Mouse (Mus musculus) hindbrain, postnatal 0 days (tissue): ENCODE data around the gene Thrb. TPM values are rescaled to one million over a fixed set of nuclear protein-coding genes. Genes with fewer than 3 reads are reported as not detected.

Experiments
- ATAC-seq: fragments of 200-750 bp; cut with Nextera tagmentation; 2 replicates; pipeline ENCODE4 v1.8.0; 2017; ENCODE audit warnings: mild to moderate bottlenecking, moderate TSS enrichment, moderate library complexity
- DNase-seq: peaks from one replicate; pipeline ENCODE4 v3.0.0-alpha.2; 2015; ENCODE audit warnings: low spot score
- H3K27ac ChIP-seq: fragments of 300-500 bp; sonication (generic); 2 replicates; pipeline ENCODE4 v1.5.1; 2014; ENCODE audit warnings: mild to moderate bottlenecking
- H3K27me3 ChIP-seq: fragments of 300-500 bp; sonication (generic); 2 replicates; pipeline ENCODE4 v1.6.1; 2014; ENCODE audit warnings: low read length, mixed read lengths; ENCODE audit not compliant: insufficient read depth
- H3K36me3 ChIP-seq: fragments of 300-500 bp; sonication (generic); 2 replicates; pipeline ENCODE4 v1.6.1; 2014; ENCODE audit warnings: low read length, mixed read lengths; ENCODE audit not compliant: insufficient read depth
- H3K4me1 ChIP-seq: fragments of 300-500 bp; sonication (generic); 2 replicates; pipeline ENCODE4 v1.6.1; 2014; ENCODE audit warnings: antibody characterized with exemption, low read length, mixed read lengths; ENCODE audit not compliant: insufficient read depth
- H3K4me2 ChIP-seq: fragments of 300-500 bp; sonication (generic); 2 replicates; pipeline ENCODE4 v1.6.1; 2014; ENCODE audit warnings: low read depth, mild to moderate bottlenecking, low read length, moderate library complexity, mixed read lengths
- H3K4me3 ChIP-seq: fragments of 300-500 bp; sonication (generic); 2 replicates; pipeline ENCODE4 v1.5.1; 2014; ENCODE audit warnings: low read length
- H3K9ac ChIP-seq: fragments of 300-500 bp; sonication (generic); replicated peaks from 2 replicates; pipeline ENCODE4 v1.6.1; 2014; ENCODE audit warnings: mild to moderate bottlenecking, low read length, moderate library complexity, mixed read lengths
- H3K9me3 ChIP-seq: fragments of 300-500 bp; sonication (generic); 2 replicates; pipeline ENCODE4 v1.6.1; 2016; ENCODE audit warnings: low read length, mixed read lengths
- CTCF ChIP-seq: IDR thresholded peaks from 2 replicates; pipeline ENCODE4 v1.5.1; 2016; ENCODE audit warnings: antibody characterized with exemption, control low read depth, low read depth
- WGBS: fragments of 180-500 bp; shearing (Covaris S2); extraction: QIAGEN DNeasy Blood & Tissue Kit; methylation state at CpG from one replicate; pipeline ENCODE4 v1.1.7; 2014; 5-methylcytosine and 5-hydroxymethylcytosine counted together
- polyA plus RNA-seq: library from polyadenylated mRNA; unstranded; fragments of >200 nt; fragmentation: Nextera tagmentation; extraction: Ambion mirVana; gene quantifications from 2 replicates; pipeline ENCODE4 v1.2.1, GENCODE M21; 2015
- total RNA-seq: library from RNA; depleted of rRNA; stranded (reverse); fragments of >200 nt; gene quantifications from 2 replicates; pipeline ENCODE4 v1.2.3, GENCODE M21; 2014

Gene Thrb
- total and polyA plus RNA-seq, 2 experiments from 2014 or later: 2.8 to 5.3 TPM

DNA sequence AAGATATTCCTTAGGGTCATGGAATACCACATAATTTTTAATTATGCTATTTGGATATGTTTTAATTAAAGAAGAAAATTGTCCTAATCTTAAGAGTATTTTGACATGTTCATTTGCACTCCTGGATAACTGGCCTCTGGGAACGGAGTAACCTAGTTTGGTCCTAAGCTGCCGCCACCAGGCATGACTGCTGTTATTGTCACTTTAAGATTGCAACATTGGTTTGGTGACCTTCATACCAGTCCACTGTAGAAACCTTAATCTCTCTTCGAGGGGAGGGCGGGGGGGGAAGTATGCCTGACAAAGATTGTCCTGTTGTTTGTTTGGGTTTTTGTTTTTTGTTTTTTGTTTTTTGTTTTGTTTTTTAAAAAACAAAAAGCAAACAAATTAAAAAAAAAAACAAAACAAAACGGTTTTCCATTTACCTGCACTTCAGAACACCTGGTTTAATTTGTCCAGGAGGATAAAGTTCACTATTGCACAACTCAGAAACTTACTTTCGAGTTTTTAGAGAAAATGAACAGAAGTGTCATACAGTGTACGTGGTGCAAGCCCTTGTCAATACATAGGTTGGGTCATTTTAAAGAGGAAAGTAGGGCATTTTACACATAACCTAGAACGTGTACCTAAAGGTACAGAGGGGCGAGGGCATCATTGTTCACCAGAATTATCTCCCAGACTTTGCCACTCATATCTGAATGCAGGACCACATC, 38.0 kb downstream of the Thrb start:
- Histone ChIP-seq H3K4me2 (no peak overlapping the region), H3K4me3 (no peak overlapping the region), H3K27me3 (no peaks in the 10 kb centered on the region), H3K27ac (no peak overlapping the region), H3K9me3 (no peaks in the 10 kb centered on the region), H3K4me1 (no peaks in the 10 kb centered on the region), H3K9ac (no peak overlapping the region), H3K36me3 (no peaks in the 10 kb centered on the region)
- no peak for ATAC-seq
- no peak for TF ChIP-seq CTCF
- 88% methylated on average over 9 of the region's 9 CpGs for WGBS
- no peak for DNase-seq

DNA sequence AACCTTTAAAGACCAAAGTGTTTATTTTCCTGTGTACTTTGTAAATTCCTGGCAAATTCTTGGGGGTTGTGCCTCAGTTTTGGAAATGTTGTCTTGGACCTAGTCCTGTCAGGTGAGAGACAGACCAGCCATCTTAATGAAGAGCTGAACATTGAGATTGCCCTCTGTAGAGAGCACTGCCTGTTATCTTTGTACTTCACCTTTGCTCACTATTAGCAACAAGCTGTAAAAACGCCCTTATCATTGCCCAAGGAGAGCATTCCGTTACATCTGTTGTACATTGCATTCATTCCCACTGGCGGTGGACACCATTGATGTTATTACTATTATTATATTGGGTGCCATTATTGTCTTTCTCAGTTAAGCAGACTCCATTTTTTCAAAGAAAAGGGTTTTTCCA, 40.2 kb downstream of the Thrb start:
- no peak overlapping the region for H3K9ac ChIP-seq

DNA sequence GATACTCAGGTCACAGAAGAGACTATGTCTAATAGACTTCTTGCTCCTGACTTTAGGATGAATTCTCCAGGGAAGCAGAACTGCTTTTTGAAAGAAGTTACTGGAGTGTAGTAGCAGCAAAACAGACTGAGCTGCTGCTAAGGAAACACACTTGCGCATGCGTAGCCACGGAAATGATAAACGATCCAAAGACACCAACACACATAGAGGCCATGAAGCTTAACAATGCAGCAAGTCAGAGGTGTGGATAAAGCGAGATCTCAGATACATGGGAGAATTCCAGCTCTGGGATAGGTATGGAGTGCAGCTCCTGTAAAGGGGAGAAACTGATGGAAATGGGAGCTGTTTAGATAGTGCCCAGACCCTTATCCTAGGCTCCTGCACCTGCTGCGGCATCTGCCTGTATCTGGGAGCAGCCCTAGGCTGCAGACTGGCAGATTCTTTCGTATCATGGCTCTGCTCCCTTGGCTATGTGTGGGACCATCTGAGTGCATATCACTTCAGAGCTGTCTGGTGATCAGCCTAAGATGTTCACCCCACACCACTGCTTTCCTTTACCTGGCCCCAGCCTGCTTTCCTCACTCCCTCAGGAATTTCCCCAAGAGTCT, 53.3 kb downstream of the Thrb start:
- Histone ChIP-seq H3K9ac (no peak overlapping the region), H3K36me3 (no peaks in the 10 kb centered on the region), H3K4me2 (no peak overlapping the region), H3K27ac (no peak overlapping the region), H3K4me1 (no peaks in the 10 kb centered on the region; the same call in 1 of the 2 replicates), H3K4me3 (no peak overlapping the region), H3K9me3 (no peaks in the 10 kb centered on the region), H3K27me3 (no peaks in the 10 kb centered on the region)
- no peak for TF ChIP-seq CTCF
- peak; percentile 14 for DNase-seq
- 69% methylated on average over 7 of the region's 7 CpGs for WGBS
- ATAC-seq: 0 out of 2 replicates have a peak, but pooled peaks have one; percentile 29

More for the DNA sequence above, 40.2 kb downstream of the Thrb start:
- no peak overlapping the region for H3K4me2 ChIP-seq
- H3K4me3 ChIP-seq: no peak overlapping the region
- no peak overlapping the region for H3K27ac ChIP-seq
- 95% methylated on average over 3 of the region's 3 CpGs for WGBS
- H3K36me3 ChIP-seq: no peaks in the 10 kb centered on the region
- H3K9me3 ChIP-seq: no peaks in the 10 kb centered on the region
- H3K27me3 ChIP-seq: no peaks in the 10 kb centered on the region
- TF ChIP-seq CTCF: no peak
- H3K4me1 ChIP-seq: no peaks in the 10 kb centered on the region
- ATAC-seq (no peak), DNase-seq (no peak)

DNA sequence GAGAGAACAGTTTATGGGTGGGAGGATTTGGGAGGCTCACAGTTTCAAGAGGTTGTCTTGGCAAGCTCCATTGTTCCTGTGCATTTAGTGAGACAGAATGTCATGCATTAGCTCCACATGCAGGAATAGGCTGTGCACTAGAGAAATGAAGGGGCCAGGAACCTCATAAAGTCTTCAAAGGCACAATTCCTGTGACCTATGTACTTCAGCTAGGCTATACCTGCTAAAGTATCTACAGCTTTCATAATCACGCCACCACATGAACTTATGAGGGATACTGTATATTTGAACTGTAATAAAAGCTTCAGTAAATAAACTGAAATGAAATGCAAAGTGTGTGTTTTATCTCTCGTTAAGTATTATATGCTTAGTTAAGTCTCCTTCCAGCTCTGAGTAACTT, 59.4 kb downstream of the Thrb start:
- WGBS: 79% methylated on average over 2 of the region's 2 CpGs
- H3K27ac ChIP-seq: no peak overlapping the region
- DNase-seq (no peak), ATAC-seq (no peak)
- H3K9me3 ChIP-seq: no peaks in the 10 kb centered on the region
- no peaks in the 10 kb centered on the region for H3K36me3 ChIP-seq
- H3K4me3 ChIP-seq: no peak overlapping the region
- TF ChIP-seq CTCF: no peak
- no peak overlapping the region for H3K4me2 ChIP-seq
- no peak overlapping the region for H3K9ac ChIP-seq
- no peaks in the 10 kb centered on the region for H3K4me1 ChIP-seq
- no peaks in the 10 kb centered on the region for H3K27me3 ChIP-seq

DNA sequence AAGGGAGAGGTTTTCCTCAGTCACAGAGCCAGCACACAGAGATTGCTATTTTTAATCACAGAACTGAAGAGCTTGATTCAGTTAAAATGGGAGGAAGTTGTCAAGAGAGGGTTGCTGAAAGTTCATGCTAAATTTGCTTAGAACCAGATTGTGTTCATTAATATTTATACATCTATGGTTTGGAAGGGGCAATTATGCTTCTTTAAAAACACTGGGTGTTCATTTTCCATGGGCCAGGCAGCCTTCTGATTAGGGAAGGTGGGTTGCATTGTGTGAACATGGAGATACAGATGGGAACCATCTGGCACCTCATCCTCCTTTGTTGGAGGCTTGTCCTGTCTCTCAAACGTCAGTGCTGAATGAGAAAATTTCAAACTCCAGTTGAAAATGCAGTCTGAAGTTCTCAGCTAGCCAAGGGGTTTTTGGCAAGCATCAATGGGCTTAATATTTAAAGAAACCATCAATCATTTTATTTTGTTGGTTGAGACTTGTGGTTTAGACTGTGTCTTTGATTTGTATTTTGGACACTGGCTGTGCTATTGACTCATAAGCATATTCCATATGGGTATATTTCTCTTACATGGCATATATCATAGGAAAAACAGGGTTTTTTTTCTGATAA, 62.9 kb downstream of the Thrb start:
- no peak overlapping the region for H3K27ac ChIP-seq
- H3K4me3 ChIP-seq: no peak overlapping the region
- no peak overlapping the region for H3K9ac ChIP-seq
- WGBS: 18% methylated on average over 1 of the region's 1 CpGs
- H3K9me3 ChIP-seq: no peaks in the 10 kb centered on the region
- no peaks in the 10 kb centered on the region for H3K27me3 ChIP-seq
- no peak overlapping the region for H3K4me2 ChIP-seq
- no peaks in the 10 kb centered on the region for H3K36me3 ChIP-seq
- peak; percentile 49; the same call in 1 of the 2 replicates for ATAC-seq
- no peaks in the 10 kb centered on the region for H3K4me1 ChIP-seq
- no peak for TF ChIP-seq CTCF
- peak; percentile 30 for DNase-seq

DNA sequence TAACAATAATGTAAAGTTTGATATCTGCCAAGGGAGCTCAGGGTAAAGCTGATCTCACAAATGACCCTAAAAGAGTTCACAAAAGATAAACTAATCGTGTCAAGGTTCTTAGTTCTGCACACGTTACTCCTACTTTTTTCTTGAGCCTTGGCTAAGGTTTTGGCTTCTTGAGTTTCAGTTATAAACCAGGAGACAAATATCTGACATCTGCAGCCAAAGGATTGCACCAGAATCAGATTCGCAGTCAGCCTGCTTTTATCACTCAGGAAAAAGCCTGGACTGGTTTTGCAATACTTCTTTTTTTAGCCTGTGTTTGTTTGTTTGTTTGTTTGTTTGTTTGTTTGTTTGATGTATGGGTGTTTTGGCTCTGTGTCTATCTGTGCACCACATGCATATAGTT, 64.5 kb downstream of the Thrb start:
- Histone ChIP-seq H3K36me3 (no peaks in the 10 kb centered on the region), H3K4me2 (no peak overlapping the region), H3K27me3 (no peaks in the 10 kb centered on the region), H3K27ac (no peak overlapping the region), H3K9ac (no peak overlapping the region), H3K4me3 (no peak overlapping the region), H3K9me3 (no peaks in the 10 kb centered on the region), H3K4me1 (no peaks in the 10 kb centered on the region)
- no peak for ATAC-seq
- no peak for DNase-seq
- 86% methylated on average over 3 of the region's 3 CpGs for WGBS
- TF ChIP-seq CTCF: no peak
